Mouse (Mus musculus): Measurements from ENCODE around the gene B3galt4. TPM values are rescaled to one million over a fixed set of nuclear protein-coding genes. Genes with fewer than 3 reads are reported as not detected.
"Not testable (repeated sequence)": the region's sequence is repeated elsewhere in the genome, so short reads cannot be mapped to it uniquely, and the experiment has no call there.

Gene B3galt4
- polyA plus RNA-seq, 1 experiment = 4.1 TPM

GRCm38 (mm10) chr17:33913264-33913663 lies 38.0 kb downstream of the B3galt4 start:
- TF ChIP-seq CTCF (IDR thresholded peaks at IDR 0.05; ENCODE audit: control insufficient read depth, insufficient read depth, low read length) (no peak), POLR2A (IDR thresholded peaks at IDR 0.05; ENCODE audit: borderline replicate concordance, control insufficient read depth, low read depth, low read length) (no peak)
- Histone ChIP-seq H3K4me1 (ENCODE audit: control insufficient read depth, insufficient read depth, low read length) (peaks cover 5% of the 10 kb centered on the region), H3K27ac (ENCODE audit: control insufficient read depth, insufficient read depth, low read depth, low read length, poor library complexity) (no peak overlapping the region), H3K4me3 (replicated peaks; ENCODE audit: control insufficient read depth, low read depth, low read length) (no peak overlapping the region)
- 80% methylated on average over 10 of the region's 10 CpGs for WGBS

GRCm38 (mm10) chr17:33911813-33912414 lies 39.4 kb downstream of the B3galt4 start:
- TF ChIP-seq CTCF (IDR thresholded peaks at IDR 0.05; ENCODE audit: control insufficient read depth, insufficient read depth, low read length) = no peak
- Histone ChIP-seq H3K4me3 (replicated peaks; ENCODE audit: control insufficient read depth, low read depth, low read length) (no peak overlapping the region), H3K4me1 (ENCODE audit: control insufficient read depth, insufficient read depth, low read length) (peaks cover 3% of the 10 kb centered on the region), H3K27ac (ENCODE audit: control insufficient read depth, insufficient read depth, low read depth, low read length, poor library complexity) (no peak overlapping the region)
- WGBS = 91% methylated on average over 28 of the region's 28 CpGs

GRCm38 (mm10) chr17:33911052-33911812 lies 40.1 kb downstream of the B3galt4 start:
- H3K4me3 ChIP-seq (replicated peaks; ENCODE audit: control insufficient read depth, low read depth, low read length) = no peak overlapping the region
- 88% methylated on average over 31 of the region's 31 CpGs for WGBS
- peaks cover 2% of the 10 kb centered on the region for H3K4me1 ChIP-seq (ENCODE audit: control insufficient read depth, insufficient read depth, low read length)
- H3K27ac ChIP-seq (ENCODE audit: control insufficient read depth, insufficient read depth, low read depth, low read length, poor library complexity) = no peak overlapping the region
- TF ChIP-seq POLR2A (IDR thresholded peaks at IDR 0.05; ENCODE audit: borderline replicate concordance, control insufficient read depth, low read depth, low read length) (no peak), CTCF (IDR thresholded peaks at IDR 0.05; ENCODE audit: control insufficient read depth, insufficient read depth, low read length) (no peak)

GRCm38 (mm10) chr17:33910346-33911051 lies 40.8 kb downstream of the B3galt4 start:
- Histone ChIP-seq H3K27ac (ENCODE audit: control insufficient read depth, insufficient read depth, low read depth, low read length, poor library complexity) (peak overlapping the region; percentile 91), H3K4me1 (ENCODE audit: control insufficient read depth, insufficient read depth, low read length) (peaks cover 2% of the 10 kb centered on the region), H3K4me3 (replicated peaks; ENCODE audit: control insufficient read depth, low read depth, low read length) (peak overlapping the region; percentile 79)
- TF ChIP-seq CTCF (IDR thresholded peaks at IDR 0.05; ENCODE audit: control insufficient read depth, insufficient read depth, low read length) (no peak), POLR2A (IDR thresholded peaks at IDR 0.05; ENCODE audit: borderline replicate concordance, control insufficient read depth, low read depth, low read length) (no peak)
- 39% methylated on average over 11 of the region's 11 CpGs for WGBS

- TF ChIP-seq POLR2A (IDR thresholded peaks at IDR 0.05; ENCODE audit: borderline replicate concordance, control insufficient read depth, low read depth, low read length) (no peak), CTCF (IDR thresholded peaks at IDR 0.05; ENCODE audit: control insufficient read depth, insufficient read depth, low read length) (no peak)
- peak overlapping the region; percentile 91 for H3K27ac ChIP-seq (ENCODE audit: control insufficient read depth, insufficient read depth, low read depth, low read length, poor library complexity)
- no peaks in the 10 kb centered on the region; the same call in 1 of the 2 replicates for H3K4me1 ChIP-seq (ENCODE audit: control insufficient read depth, insufficient read depth, low read length)
- under 1% methylated on average over 14 of the region's 14 CpGs for WGBS
- H3K4me3 ChIP-seq (replicated peaks; ENCODE audit: control insufficient read depth, low read depth, low read length) = peak overlapping the region; percentile 79
These were observed 41.4 kb downstream of the B3galt4 start for GRCm38 (mm10) chr17:33909869-33910250.

GRCm38 (mm10) chr17:33909077-33909868 lies 42.0 kb downstream of the B3galt4 start, which contains the start of gene Daxx:
Gene Daxx (plus strand): TSS chr17:33909414.
- Histone ChIP-seq H3K4me3 (replicated peaks; ENCODE audit: control insufficient read depth, low read depth, low read length) (peak within 1 kb of the TSS; percentile 79), H3K4me1 (ENCODE audit: control insufficient read depth, insufficient read depth, low read length) (no peaks in the 10 kb centered on the region; the same call in 1 of the 2 replicates), H3K27ac (ENCODE audit: control insufficient read depth, insufficient read depth, low read depth, low read length, poor library complexity) (peak within 1 kb of the TSS; percentile 91)
- under 1% methylated on average over 68 of the region's 68 CpGs for WGBS
- TF ChIP-seq POLR2A (IDR thresholded peaks at IDR 0.05; ENCODE audit: borderline replicate concordance, control insufficient read depth, low read depth, low read length) = peak; percentile 32; the same call in 1 of the 2 replicates
- no peak for TF ChIP-seq CTCF (IDR thresholded peaks at IDR 0.05; ENCODE audit: control insufficient read depth, insufficient read depth, low read length)

GRCm38 (mm10) chr17:33908331-33909076 lies 42.8 kb downstream of the B3galt4 start:
- TF ChIP-seq POLR2A (IDR thresholded peaks at IDR 0.05; ENCODE audit: borderline replicate concordance, control insufficient read depth, low read depth, low read length) (peak; percentile 16; the same call in 1 of the 2 replicates), CTCF (IDR thresholded peaks at IDR 0.05; ENCODE audit: control insufficient read depth, insufficient read depth, low read length) (no peak)
- peak overlapping the region; percentile 79 for H3K4me3 ChIP-seq (replicated peaks; ENCODE audit: control insufficient read depth, low read depth, low read length)
- peak overlapping the region; percentile 91 for H3K27ac ChIP-seq (ENCODE audit: control insufficient read depth, insufficient read depth, low read depth, low read length, poor library complexity)
- under 1% methylated on average over 44 of the region's 44 CpGs for WGBS
- H3K4me1 ChIP-seq (ENCODE audit: control insufficient read depth, insufficient read depth, low read length) = no peaks in the 10 kb centered on the region; the same call in 1 of the 2 replicates

- H3K4me1 ChIP-seq (ENCODE audit: control insufficient read depth, insufficient read depth, low read length); H3K4me3 ChIP-seq (replicated peaks; ENCODE audit: control insufficient read depth, low read depth, low read length); H3K27ac ChIP-seq (ENCODE audit: control insufficient read depth, insufficient read depth, low read depth, low read length, poor library complexity): not testable (repeated sequence)
- 56% methylated on average over 4 of the region's 4 CpGs for WGBS
These were observed 46.5 kb downstream of the B3galt4 start, which contains the start of gene Platr17 for GRCm38 (mm10) chr17:33904835-33905234. Gene Platr17 (plus strand): TSS chr17:33905135.

GRCm38 (mm10) chr17:33903911-33904651 lies 47.2 kb downstream of the B3galt4 start:
- not testable (repeated sequence) for H3K4me3 ChIP-seq (replicated peaks; ENCODE audit: control insufficient read depth, low read depth, low read length); H3K4me1 ChIP-seq (ENCODE audit: control insufficient read depth, insufficient read depth, low read length); H3K27ac ChIP-seq (ENCODE audit: control insufficient read depth, insufficient read depth, low read depth, low read length, poor library complexity)
- 68% methylated on average over 6 of the region's 6 CpGs for WGBS
